ENCODE assay signal across 9 mouse cellular contexts in the genomic region with DNA sequence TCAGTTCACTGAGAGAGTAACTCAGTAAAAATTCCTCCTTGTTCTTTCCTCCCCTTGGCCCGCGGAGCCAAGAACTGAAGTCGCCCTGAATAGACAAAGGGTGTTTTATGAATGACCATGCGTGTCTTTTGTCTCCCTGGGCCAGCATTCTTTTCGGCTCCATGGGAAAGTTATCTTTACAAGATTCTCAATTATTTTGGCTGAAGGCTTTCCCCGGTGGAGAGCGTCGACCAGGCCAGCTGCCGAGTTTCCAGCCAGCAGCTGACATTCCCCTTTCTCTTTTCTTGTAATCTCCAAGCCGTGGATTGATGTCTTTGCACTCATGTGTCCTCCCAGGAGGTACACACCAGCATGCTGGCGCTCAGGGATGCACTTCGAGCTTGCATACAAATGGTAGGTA. TPM values are rescaled to one million over a fixed set of nuclear protein-coding genes. Genes with fewer than 3 reads are reported as not detected.
DNase-seq lines count a peak whose midpoint lies in the region; ATAC-seq lines count a peak whose summit lies in the region.
"Had no signal": no experiment of that assay in that cellular context is flagged by ENCODE, and none has a peak within 500 bp of the region (broad histone marks: within the 10 kb centered on the region; RNA-seq: fewer than 3 reads in every experiment).

No protein-coding gene starts in this region.

- no peaks in the 10 kb centered on the region for H3K36me3 ChIP-seq in kidney, embryonic 15.5 days
- H3K36me3 ChIP-seq in forebrain, embryonic 11.5 days (ENCODE audit: control insufficient read depth, insufficient read depth, low read length) = no peaks in the 10 kb centered on the region; the same call in 1 of the 2 replicates
- no peaks in the 10 kb centered on the region for H3K36me3 ChIP-seq in hindbrain, embryonic 14.5 days (replicated peaks; ENCODE audit: control insufficient read depth, insufficient read depth)
- no peaks in the 10 kb centered on the region for H3K36me3 ChIP-seq in neural tube, embryonic 15.5 days

- H3K4me2 ChIP-seq in kidney, embryonic 15.5 days = 0 out of 2 replicates have a peak overlapping the region, but pooled peaks have one; percentile 9
- no peak overlapping the region for H3K4me2 ChIP-seq in forebrain, embryonic 11.5 days (ENCODE audit: low read depth, low read length, severe bottlenecking)
- H3K4me2 ChIP-seq in hindbrain, embryonic 14.5 days (replicated peaks) = no peak overlapping the region
- H3K4me2 ChIP-seq in neural tube, embryonic 15.5 days = peak overlapping the region; percentile 23; the same call in 1 of the 2 replicates

- H3K27me3 ChIP-seq in kidney, embryonic 15.5 days = no peaks in the 10 kb centered on the region
- H3K27me3 ChIP-seq in forebrain, embryonic 11.5 days (ENCODE audit: control insufficient read depth, insufficient read depth, low read length) = no peaks in the 10 kb centered on the region
- no peaks in the 10 kb centered on the region for H3K27me3 ChIP-seq in hindbrain, embryonic 14.5 days (ENCODE audit: control insufficient read depth, insufficient read depth, low read length)
- H3K27me3 ChIP-seq in neural tube, embryonic 15.5 days (replicated peaks) = no peaks in the 10 kb centered on the region

- H3K9me3 ChIP-seq in kidney, embryonic 15.5 days (replicated peaks) = no peaks in the 10 kb centered on the region
- no peaks in the 10 kb centered on the region for H3K9me3 ChIP-seq in forebrain, embryonic 11.5 days (ENCODE audit: control insufficient read depth, low read length)
- no peaks in the 10 kb centered on the region for H3K9me3 ChIP-seq in hindbrain, embryonic 14.5 days (ENCODE audit: control insufficient read depth, low read length)
- no peaks in the 10 kb centered on the region for H3K9me3 ChIP-seq in neural tube, embryonic 15.5 days (replicated peaks)

- DNase-seq in kidney, postnatal 25 days = no peak
- peak; percentile 63 for DNase-seq in forebrain, embryonic 11.5 days (ENCODE audit: low spot score)
- peak; percentile 61 for DNase-seq in hindbrain, embryonic 14.5 days (ENCODE audit: low spot score)
- no peak for DNase-seq in ovary, adult 18-20 months (ENCODE audit: low spot score)
- no peak for DNase-seq in spleen, postnatal 10 days (ENCODE audit: low spot score in 2 of 2)

- WGBS in kidney, embryonic 15.5 days = 52% methylated on average over 12 of the region's 12 CpGs
- 5% methylated on average over 12 of the region's 12 CpGs for WGBS in forebrain, embryonic 11.5 days
- 8% methylated on average over 12 of the region's 12 CpGs for WGBS in hindbrain, embryonic 14.5 days
- 10% methylated on average over 12 of the region's 12 CpGs for WGBS in neural tube, embryonic 15.5 days

- H3K27ac ChIP-seq in kidney, embryonic 15.5 days = peak overlapping the region; percentile 67
- peak overlapping the region; percentile 89 for H3K27ac ChIP-seq in forebrain, embryonic 11.5 days (ENCODE audit: low read depth, low read length)
- H3K27ac ChIP-seq in hindbrain, embryonic 14.5 days = peak overlapping the region; percentile 69
- H3K27ac ChIP-seq in neural tube, embryonic 15.5 days (replicated peaks) = peak overlapping the region; percentile 66

- H3K4me3 ChIP-seq in kidney, embryonic 15.5 days (replicated peaks) = no peak overlapping the region
- no peak overlapping the region for H3K4me3 ChIP-seq in forebrain, embryonic 11.5 days (ENCODE audit: low read depth, low read length)
- no peak overlapping the region for H3K4me3 ChIP-seq in hindbrain, embryonic 14.5 days (replicated peaks; ENCODE audit: low read length)
- H3K4me3 ChIP-seq in neural tube, embryonic 15.5 days (replicated peaks) = no peak overlapping the region

- no peak overlapping the region for H3K9ac ChIP-seq in kidney, embryonic 15.5 days
- H3K9ac ChIP-seq in forebrain, embryonic 11.5 days (ENCODE audit: low read length) = no peak overlapping the region
- no peak overlapping the region for H3K9ac ChIP-seq in hindbrain, embryonic 14.5 days
- no peak overlapping the region for H3K9ac ChIP-seq in neural tube, embryonic 15.5 days (replicated peaks)

- peaks cover 30% of the 10 kb centered on the region for H3K4me1 ChIP-seq in kidney, embryonic 15.5 days
- H3K4me1 ChIP-seq in forebrain, embryonic 11.5 days (replicated peaks; ENCODE audit: control insufficient read depth, insufficient read depth, low read length) = peaks cover 17% of the 10 kb centered on the region
- H3K4me1 ChIP-seq in hindbrain, embryonic 14.5 days (replicated peaks; ENCODE audit: control insufficient read depth, insufficient read depth, low read length) = peaks cover 20% of the 10 kb centered on the region
- H3K4me1 ChIP-seq in neural tube, embryonic 15.5 days = peaks cover 21% of the 10 kb centered on the region

- no peak for ATAC-seq in kidney, embryonic 15.5 days (replicated peaks; ENCODE audit: low FRiP score)
- peak; percentile 73 for ATAC-seq in forebrain, embryonic 11.5 days (replicated peaks; ENCODE audit: low FRiP score)
- peak; percentile 46; the same call in 1 of the 2 replicates for ATAC-seq in hindbrain, embryonic 14.5 days (ENCODE audit: low FRiP score)
- 0 out of 2 replicates have a peak, but pooled peaks have one; percentile 29 for ATAC-seq in neural tube, embryonic 15.5 days (ENCODE audit: low FRiP score)
- no peak for ATAC-seq in granulocyte monocyte progenitor cell, adult 5-6 weeks (replicated peaks; ENCODE audit: poor library complexity, severe bottlenecking)

RNA-seq across cellular contexts. Expression of gene Pdpn, which starts 19.7 kb away (rescaled TPM):
- 50.0 and 50.7 TPM in 2 replicates for polyA plus RNA-seq in kidney, embryonic 15.5 days (2015; fragmentation: Nextera tagmentation; extraction: Ambion mirVana)
- 74.5 and 75.8 TPM in 2 replicates for polyA plus RNA-seq in forebrain, embryonic 11.5 days (2014; fragmentation: Nextera tagmentation; extraction: Ambion mirVana)
- polyA plus RNA-seq in hindbrain, embryonic 14.5 days (2014; fragmentation: Nextera tagmentation; extraction: Ambion mirVana) = 56.6 and 59.6 TPM in 2 replicates
- polyA plus RNA-seq in neural tube, embryonic 15.5 days (2015; fragmentation: Nextera tagmentation; extraction: Ambion mirVana) = 25.5 and 29.0 TPM in 2 replicates
- total RNA-seq in granulocyte monocyte progenitor cell, adult 5-6 weeks (2014; fragmentation: Nextera tagmentation) = not detected in 2 replicates
- total RNA-seq in granulocyte monocyte progenitor cell, adult 5-6 weeks (2017) = not detected in 2 replicates
- total RNA-seq: hematopoietic stem cell, adult 5-6 weeks had no signal

Comparison
In these comparisons a context has a peak if more than half of its experiments do, and no peak if none do; other contexts are left out.
1. ATAC-seq: peak in forebrain, embryonic 11.5 days (single experiment), hindbrain, embryonic 14.5 days (single experiment) and neural tube, embryonic 15.5 days (single experiment); none in kidney, embryonic 15.5 days (single experiment) and granulocyte monocyte progenitor cell, adult 5-6 weeks (single experiment).
2. H3K4me2 ChIP-seq: peak in kidney, embryonic 15.5 days (single experiment) and neural tube, embryonic 15.5 days (single experiment); none in forebrain, embryonic 11.5 days (single experiment) and hindbrain, embryonic 14.5 days (single experiment).
3. DNase-seq: peak in forebrain, embryonic 11.5 days (single experiment) and hindbrain, embryonic 14.5 days (single experiment); none in kidney, postnatal 25 days (0 of 2), ovary, adult 18-20 months (single experiment) and spleen, postnatal 10 days (0 of 2).
4. Peak in every context shown above with its lines, with median percentiles within 50 percentile points of each other: H3K27ac ChIP-seq.